Mouse (Mus musculus): ENCODE measurements at regions not wholly inside any gene's neighbourhood (a gene's known extent, or its start where the extent isn't known, plus 50 kb on each side); places are given as distances from the start of the nearest gene placed in this dataset.

DNA sequence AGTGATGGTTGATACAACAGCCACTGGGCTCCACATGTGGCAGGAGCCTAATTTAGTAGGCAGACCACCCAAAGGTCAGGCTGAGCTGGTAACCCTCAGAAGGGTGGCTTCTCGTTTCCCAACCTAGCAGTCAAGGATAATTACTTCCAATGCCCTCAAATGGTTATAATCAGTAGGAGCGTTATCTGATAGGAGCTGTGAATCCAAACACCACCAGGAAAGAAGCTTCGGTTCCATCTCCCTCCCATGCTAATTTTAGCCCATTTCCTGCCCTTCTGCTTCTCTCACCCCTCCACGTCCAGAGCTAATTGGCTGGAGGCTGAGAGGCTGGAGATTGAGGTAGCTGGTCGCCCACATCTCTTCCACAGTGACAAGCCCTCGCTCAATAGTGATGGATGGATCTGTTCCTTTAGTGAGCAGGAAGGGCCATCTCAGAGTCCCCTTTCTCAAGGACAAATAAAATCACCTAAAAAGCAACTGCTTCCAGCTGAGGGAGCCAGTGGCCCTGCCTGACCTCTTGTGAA is 86.8 kb downstream of the Cartpt start:
- WGBS, result 22% methylated on average over 6 of the region's 6 CpGs
- no peaks in the 10 kb centered on the region for H3K36me3 ChIP-seq
- peaks cover 12% of the 10 kb centered on the region for H3K4me1 ChIP-seq
- H3K27ac ChIP-seq, result no peak overlapping the region
- no peak overlapping the region for H3K4me3 ChIP-seq
- H3K27me3 ChIP-seq (ENCODE audit: low read depth, poor library complexity, severe bottlenecking), result no peaks in the 10 kb centered on the region
- no peak for DNase-seq (ENCODE audit: low spot score)
- H3K9me3 ChIP-seq (replicated peaks), result no peaks in the 10 kb centered on the region

DNA sequence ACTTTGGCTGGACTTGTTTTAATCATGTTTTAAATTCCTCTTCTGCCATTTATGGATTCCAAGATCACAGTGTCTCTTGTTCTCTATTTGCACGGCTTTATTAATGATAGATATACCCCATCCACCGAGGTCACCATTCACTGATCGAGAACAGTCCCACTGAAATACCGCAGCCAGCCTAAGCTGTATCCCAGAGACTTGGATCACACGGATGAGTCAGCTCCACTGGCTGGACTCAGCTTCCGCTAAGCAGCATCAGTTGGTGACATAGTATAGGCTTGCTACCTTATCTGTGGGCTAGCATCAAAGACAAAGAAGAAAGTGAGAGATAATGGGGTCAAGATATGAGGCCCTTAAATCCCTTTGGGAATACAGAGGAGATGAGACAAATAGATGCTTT is 106.4 kb downstream of the Cartpt start:
- DNase-seq (ENCODE audit: low spot score), result no peak
- no peaks in the 10 kb centered on the region for H3K27me3 ChIP-seq (ENCODE audit: low read depth, poor library complexity, severe bottlenecking)
- peaks cover 7% of the 10 kb centered on the region; the same call in 1 of the 2 replicates for H3K4me1 ChIP-seq
- H3K27ac ChIP-seq, result no peak overlapping the region
- H3K9me3 ChIP-seq (replicated peaks), result no peaks in the 10 kb centered on the region
- 83% methylated on average over 6 of the region's 6 CpGs for WGBS
- no peaks in the 10 kb centered on the region for H3K36me3 ChIP-seq
- no peak overlapping the region for H3K4me3 ChIP-seq

DNA sequence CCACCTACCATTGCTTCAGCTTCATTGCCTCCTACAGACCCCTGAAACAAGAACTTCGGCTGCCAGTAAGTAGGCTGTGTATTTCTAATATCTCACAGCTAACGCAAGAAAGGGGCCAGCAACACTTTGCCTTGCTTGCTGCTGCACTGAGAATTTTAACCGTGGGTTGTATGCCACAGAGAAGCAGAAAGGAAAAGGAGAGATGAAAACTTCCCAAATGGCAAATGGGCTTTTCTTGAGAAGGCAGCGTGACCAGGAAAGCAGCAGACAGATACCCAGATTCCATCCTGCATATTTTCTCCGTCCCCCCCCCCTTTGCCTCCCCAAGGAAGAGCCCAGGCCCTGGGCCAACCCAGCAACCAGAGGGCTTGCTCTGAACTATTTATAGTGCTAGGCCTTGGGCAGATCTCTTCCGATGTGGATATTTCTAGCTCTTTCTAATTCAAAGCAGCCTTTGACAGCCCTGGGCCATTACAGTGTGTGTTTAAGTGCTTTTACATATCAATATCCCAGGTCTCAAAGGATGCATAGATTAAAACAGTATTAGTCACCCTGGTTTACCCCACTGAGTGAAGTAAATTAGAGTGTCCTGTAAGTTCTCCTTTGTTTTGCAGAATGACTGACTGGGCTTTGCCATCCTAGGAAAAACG is 107.0 kb downstream of the Cartpt start:
- Histone ChIP-seq H3K36me3 (no peaks in the 10 kb centered on the region), H3K27ac (no peak overlapping the region), H3K9me3 (replicated peaks) (no peaks in the 10 kb centered on the region), H3K4me3 (no peak overlapping the region), H3K27me3 (ENCODE audit: low read depth, poor library complexity, severe bottlenecking) (no peaks in the 10 kb centered on the region), H3K4me1 (peaks cover 7% of the 10 kb centered on the region; the same call in 1 of the 2 replicates)
- no peak for DNase-seq (ENCODE audit: low spot score)
- WGBS, result 76% methylated on average over 7 of the region's 7 CpGs

DNA sequence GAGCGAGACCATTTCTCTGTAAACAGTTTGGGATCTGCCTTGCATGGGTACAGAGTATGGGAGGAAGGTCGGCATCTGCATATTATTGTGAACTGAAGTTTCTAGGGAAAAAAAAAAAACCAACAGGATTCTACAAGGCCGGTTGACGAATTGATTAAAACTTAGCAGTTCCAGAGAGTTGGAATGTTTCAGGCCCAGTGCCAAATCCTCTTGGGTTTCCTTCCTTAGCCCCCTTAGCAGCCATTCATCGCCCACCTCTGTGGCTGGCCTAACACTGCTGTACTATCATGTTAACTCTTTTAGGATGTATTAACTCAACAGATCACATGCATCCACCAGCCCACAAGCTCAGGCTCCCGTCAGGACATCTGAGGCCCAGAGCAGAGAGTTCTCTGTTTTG is 107.9 kb downstream of the Cartpt start:
- Histone ChIP-seq H3K36me3 (no peaks in the 10 kb centered on the region), H3K9me3 (replicated peaks) (no peaks in the 10 kb centered on the region), H3K4me3 (no peak overlapping the region), H3K27me3 (ENCODE audit: low read depth, poor library complexity, severe bottlenecking) (no peaks in the 10 kb centered on the region), H3K4me1 (peaks cover 7% of the 10 kb centered on the region; the same call in 1 of the 2 replicates), H3K27ac (no peak overlapping the region)
- 87% methylated on average over 6 of the region's 6 CpGs for WGBS
- DNase-seq (ENCODE audit: low spot score), result no peak

DNA sequence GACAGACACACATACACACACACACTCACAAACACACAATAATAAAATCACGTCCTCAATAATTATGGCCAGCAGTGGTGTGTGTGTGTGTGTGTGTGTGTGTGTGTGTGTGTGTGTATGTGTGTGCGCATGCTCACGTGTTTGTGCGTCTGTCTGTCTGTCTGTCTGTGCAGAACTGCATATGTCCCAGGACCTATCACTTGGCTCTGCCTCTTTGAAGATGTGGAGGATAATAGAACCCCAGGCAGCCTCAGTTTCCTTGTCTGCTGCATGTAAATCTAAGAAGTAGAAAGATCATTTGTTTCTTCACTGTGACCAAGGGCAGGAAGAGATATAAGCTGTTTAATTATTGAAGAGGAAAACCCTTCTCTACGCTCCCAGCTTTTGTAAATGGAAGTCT is 109.9 kb downstream of the Cartpt start:
- WGBS, result 95% methylated on average over 5 of the region's 5 CpGs
- Histone ChIP-seq H3K4me3 (no peak overlapping the region), H3K4me1 (peaks cover 7% of the 10 kb centered on the region; the same call in 1 of the 2 replicates), H3K9me3 (replicated peaks) (no peaks in the 10 kb centered on the region), H3K36me3 (no peaks in the 10 kb centered on the region), H3K27me3 (ENCODE audit: low read depth, poor library complexity, severe bottlenecking) (no peaks in the 10 kb centered on the region), H3K27ac (no peak overlapping the region)
- no peak for DNase-seq (ENCODE audit: low spot score)

DNA sequence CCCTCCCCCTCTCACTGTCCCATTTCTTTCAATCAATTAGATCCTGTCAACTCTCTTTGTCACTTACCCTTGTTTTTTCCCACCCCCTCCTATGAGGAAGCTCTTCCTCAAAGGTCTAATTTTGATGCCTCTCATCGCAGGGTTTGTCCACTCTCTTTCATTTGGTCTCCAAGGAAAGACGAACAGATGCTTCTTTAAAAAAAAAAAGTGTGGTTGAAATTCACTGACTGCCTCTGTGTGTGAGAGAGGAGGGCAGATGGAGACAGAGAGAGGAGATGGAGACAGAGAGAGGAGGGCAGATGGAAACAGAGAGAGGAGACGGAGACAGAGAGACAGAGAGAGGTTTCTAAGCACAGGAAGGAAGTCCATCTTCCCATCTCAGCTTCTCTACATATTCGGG is 113.1 kb downstream of the Cartpt start:
- H3K36me3 ChIP-seq, result no peaks in the 10 kb centered on the region
- H3K9me3 ChIP-seq (replicated peaks), result no peaks in the 10 kb centered on the region
- peaks cover 9% of the 10 kb centered on the region for H3K4me1 ChIP-seq
- no peaks in the 10 kb centered on the region for H3K27me3 ChIP-seq (ENCODE audit: low read depth, poor library complexity, severe bottlenecking)
- H3K27ac ChIP-seq, result no peak overlapping the region
- no peak for DNase-seq (ENCODE audit: low spot score)
- no peak overlapping the region for H3K4me3 ChIP-seq
- 80% methylated on average over 4 of the region's 4 CpGs for WGBS

DNA sequence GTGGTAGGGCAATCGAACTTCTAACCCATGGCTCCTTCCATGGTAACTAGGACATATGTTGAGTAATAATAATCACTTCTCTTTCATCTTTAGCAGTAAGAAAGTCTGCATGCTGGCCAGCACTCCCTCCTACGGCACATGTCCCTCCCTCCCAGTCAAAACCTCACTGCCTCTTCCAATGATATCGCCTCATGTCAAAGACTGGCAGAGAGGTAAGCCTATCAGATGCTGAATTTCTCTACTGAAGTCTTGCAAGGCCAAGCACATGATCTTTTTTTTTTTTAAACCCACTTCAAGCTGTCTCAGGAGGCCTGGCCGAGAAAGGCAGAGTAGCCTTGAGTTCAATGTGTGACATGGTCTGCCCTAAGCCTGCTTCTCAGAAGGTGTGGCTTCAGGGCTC is 115.5 kb downstream of the Cartpt start:
- 81% methylated on average over 4 of the region's 4 CpGs for WGBS
- DNase-seq (ENCODE audit: low spot score), result no peak
- Histone ChIP-seq H3K27me3 (ENCODE audit: low read depth, poor library complexity, severe bottlenecking) (no peaks in the 10 kb centered on the region), H3K36me3 (no peaks in the 10 kb centered on the region), H3K9me3 (replicated peaks) (no peaks in the 10 kb centered on the region), H3K4me1 (peaks cover 24% of the 10 kb centered on the region), H3K27ac (no peak overlapping the region), H3K4me3 (no peak overlapping the region)

DNA sequence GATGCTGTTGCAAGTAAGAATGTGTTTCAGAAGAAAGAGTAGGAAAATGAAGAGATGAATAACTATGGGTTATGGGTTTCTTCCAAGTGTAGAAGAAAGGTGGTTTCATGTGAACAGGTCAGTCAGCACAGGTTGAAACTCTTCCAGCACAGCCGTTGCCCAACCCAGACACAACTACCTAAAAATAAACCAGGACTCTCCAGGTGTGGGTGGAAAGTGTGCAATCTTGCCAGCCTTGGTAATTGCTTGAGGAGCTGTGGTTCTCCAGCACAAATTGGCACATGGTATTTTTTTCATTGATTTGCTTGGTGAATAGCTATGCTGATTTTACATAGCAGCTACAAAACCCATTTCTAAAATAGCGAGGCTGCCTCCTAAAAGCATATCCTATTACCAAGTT is 116.6 kb downstream of the Cartpt start:
- no peak for DNase-seq (ENCODE audit: low spot score)
- no peaks in the 10 kb centered on the region for H3K9me3 ChIP-seq (replicated peaks)
- H3K36me3 ChIP-seq, result no peaks in the 10 kb centered on the region
- H3K4me3 ChIP-seq, result no peak overlapping the region
- 88% methylated on average over 2 of the region's 2 CpGs for WGBS
- peaks cover 35% of the 10 kb centered on the region for H3K4me1 ChIP-seq
- H3K27ac ChIP-seq, result no peak overlapping the region
- no peaks in the 10 kb centered on the region for H3K27me3 ChIP-seq (ENCODE audit: low read depth, poor library complexity, severe bottlenecking)

DNA sequence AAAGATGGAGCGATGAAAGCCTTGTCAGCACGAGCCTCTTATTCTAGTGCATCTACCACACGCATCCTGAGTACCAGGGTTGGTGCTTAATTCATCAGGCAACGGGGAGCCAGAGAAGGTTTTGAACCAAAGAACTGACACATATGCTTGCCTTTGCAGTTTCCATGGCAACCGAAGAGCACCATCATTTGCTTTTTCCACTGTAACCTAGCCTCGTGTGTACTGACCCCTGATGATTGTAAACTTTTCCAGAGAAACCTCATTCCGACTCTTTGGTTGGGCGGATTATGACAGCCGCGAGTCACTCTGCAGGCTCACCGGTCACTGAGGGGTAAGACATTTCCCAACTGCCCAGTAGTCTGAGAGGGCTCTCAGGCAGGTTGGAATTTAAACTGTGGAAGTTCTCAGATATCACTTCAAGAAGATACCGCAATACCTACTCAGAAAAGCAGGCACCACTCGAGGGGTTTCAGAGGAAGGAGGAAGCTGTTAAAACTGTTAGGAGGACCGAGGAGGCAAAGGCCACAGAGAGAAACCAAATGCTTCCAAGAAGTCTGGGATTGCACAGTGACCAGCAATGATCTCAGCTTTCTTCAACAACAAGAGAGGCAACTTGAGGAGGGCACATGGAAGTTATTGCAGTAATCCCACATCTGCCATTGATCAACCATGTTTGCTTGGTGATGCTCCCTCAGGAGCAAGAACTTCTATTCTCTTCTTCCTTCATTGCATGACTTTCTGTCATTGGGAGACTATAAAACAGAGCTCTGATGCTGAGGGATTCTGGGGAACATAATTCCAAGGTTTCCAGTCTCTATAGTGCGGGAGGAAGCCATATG is 117.8 kb downstream of the Cartpt start:
- Histone ChIP-seq H3K9me3 (replicated peaks) (no peaks in the 10 kb centered on the region), H3K36me3 (no peaks in the 10 kb centered on the region), H3K4me1 (peaks cover 35% of the 10 kb centered on the region), H3K4me3 (no peak overlapping the region), H3K27ac (no peak overlapping the region), H3K27me3 (ENCODE audit: low read depth, poor library complexity, severe bottlenecking) (no peaks in the 10 kb centered on the region)
- 84% methylated on average over 15 of the region's 15 CpGs for WGBS
- no peak for DNase-seq (ENCODE audit: low spot score)

DNA sequence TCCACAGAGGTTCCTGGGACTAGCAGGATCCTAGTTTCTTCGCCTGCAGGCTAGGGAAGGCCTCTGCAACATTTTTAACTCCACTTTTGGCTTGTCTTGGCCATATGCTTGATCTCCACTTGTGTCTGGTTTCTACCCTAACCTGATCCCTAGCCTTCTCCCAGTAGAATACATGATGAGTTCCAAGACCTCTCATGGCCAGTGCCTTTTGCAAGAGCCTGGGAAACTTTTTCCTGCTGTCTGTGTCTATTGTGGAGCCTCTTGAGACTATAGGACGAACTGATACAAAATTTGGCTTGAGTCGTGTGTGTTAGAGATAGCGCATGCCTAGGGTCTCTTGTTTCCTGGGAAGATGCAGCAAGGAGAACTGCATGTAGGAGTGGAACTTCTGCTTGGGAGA is 119.3 kb downstream of the Cartpt start:
- H3K27me3 ChIP-seq (ENCODE audit: low read depth, poor library complexity, severe bottlenecking), result no peaks in the 10 kb centered on the region
- no peaks in the 10 kb centered on the region for H3K9me3 ChIP-seq (replicated peaks)
- 82% methylated on average over 4 of the region's 4 CpGs for WGBS
- H3K36me3 ChIP-seq, result no peaks in the 10 kb centered on the region
- peaks cover 35% of the 10 kb centered on the region for H3K4me1 ChIP-seq
- no peak for DNase-seq (ENCODE audit: low spot score)
- peak overlapping the region; percentile 63 for H3K27ac ChIP-seq
- peak overlapping the region; percentile 23; the same call in 1 of the 2 replicates for H3K4me3 ChIP-seq

DNA sequence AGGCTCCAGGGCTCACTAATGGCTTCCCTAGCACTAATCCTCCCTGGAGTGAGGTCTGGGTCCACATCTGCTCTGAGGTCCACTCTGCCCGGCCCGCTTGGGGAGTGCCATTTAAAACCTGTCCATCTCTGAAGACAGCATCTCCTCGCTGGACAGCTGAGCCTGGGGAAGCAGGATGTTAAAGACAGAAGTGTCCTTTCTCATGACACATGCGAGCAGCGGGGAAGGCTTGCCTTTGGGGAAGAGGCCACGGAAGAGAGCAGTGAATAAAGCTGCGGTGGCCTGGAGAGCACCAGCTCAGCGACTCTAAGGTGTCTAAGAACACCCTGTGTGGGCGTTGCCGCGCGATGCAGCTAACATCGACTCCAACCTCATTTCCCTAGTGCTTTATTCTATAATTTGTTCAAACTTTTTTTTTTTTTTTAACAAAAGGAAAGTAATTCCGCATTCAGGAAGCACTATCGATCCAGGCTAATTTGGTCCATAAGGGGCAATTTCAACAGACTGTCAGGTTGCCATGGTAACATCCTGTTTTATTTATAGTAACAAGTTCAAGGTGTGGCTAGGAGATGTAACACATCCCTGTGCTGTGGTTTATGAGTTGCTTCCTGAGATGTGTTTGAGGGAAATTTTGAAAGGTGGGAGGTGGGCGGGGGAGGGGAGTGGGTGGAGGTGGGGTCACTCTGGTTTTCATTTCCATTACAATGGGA is 120.0 kb downstream of the Cartpt start:
- 16% methylated on average over 16 of the region's 16 CpGs for WGBS
- Histone ChIP-seq H3K4me3 (peak overlapping the region; percentile 23), H3K4me1 (peaks cover 35% of the 10 kb centered on the region), H3K36me3 (no peaks in the 10 kb centered on the region), H3K9me3 (replicated peaks) (no peaks in the 10 kb centered on the region), H3K27ac (peak overlapping the region; percentile 72), H3K27me3 (ENCODE audit: low read depth, poor library complexity, severe bottlenecking) (no peaks in the 10 kb centered on the region)
- peak; percentile 65 for DNase-seq (ENCODE audit: low spot score)

DNA sequence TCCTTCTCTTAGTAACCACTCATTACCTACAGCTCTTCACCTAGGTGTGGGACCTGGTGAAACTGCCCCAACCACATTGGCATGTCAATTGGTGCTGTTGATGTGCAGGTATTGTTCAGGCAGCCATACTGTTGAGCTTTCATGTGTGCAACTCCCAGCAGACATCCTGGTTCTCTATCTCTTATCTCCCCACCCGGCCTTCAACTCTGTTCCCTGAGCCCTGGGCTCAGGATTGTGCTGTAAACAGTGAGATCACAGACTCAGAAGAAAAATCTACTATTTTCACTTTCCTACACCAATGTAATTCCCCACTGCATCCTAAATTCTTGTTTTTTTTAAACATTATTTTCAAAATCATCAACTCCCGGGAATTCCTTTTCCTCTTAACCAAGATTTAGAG is 122.1 kb downstream of the Cartpt start:
- Histone ChIP-seq H3K36me3 (no peaks in the 10 kb centered on the region), H3K4me3 (no peak overlapping the region), H3K27ac (no peak overlapping the region), H3K4me1 (peaks cover 35% of the 10 kb centered on the region), H3K27me3 (ENCODE audit: low read depth, poor library complexity, severe bottlenecking) (no peaks in the 10 kb centered on the region), H3K9me3 (replicated peaks) (no peaks in the 10 kb centered on the region)
- WGBS, result 85% methylated on average over 2 of the region's 2 CpGs
- DNase-seq (ENCODE audit: low spot score), result no peak

DNA sequence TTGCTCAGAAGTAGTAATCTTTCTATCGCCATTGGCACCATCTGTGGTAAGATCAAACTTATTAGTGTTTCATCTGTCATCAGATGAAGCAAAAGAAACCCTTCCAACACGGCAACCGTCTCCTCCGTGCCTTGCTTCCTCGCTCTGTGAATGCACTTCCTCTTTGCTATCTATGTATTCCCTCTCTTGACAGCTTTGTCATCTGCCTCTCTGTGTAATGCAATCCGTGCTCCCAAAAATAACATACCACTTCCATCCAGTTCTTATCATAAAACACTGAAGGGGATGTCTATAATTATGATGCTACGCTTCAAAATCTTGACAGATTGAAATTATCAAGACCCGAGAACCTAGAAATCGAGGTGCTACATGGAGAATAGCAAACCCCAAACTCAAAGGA is 123.2 kb downstream of the Cartpt start:
- H3K4me1 ChIP-seq, result peaks cover 28% of the 10 kb centered on the region
- no peaks in the 10 kb centered on the region for H3K36me3 ChIP-seq
- WGBS, result 90% methylated on average over 9 of the region's 9 CpGs
- no peak overlapping the region for H3K27ac ChIP-seq
- H3K9me3 ChIP-seq (replicated peaks), result no peaks in the 10 kb centered on the region
- no peak overlapping the region for H3K4me3 ChIP-seq
- H3K27me3 ChIP-seq (ENCODE audit: low read depth, poor library complexity, severe bottlenecking), result no peaks in the 10 kb centered on the region
- DNase-seq (ENCODE audit: low spot score), result no peak
